Mouse (Mus musculus) natural killer cell, adult 2 months (primary cell): ENCODE results near the gene Tgfb1.

Experiments
- DNase-seq, 2 experiments: peaks; one replicate each; pipeline ENCODE4 v3.0.0; 2022; ENCODE audit warnings: low spot score in 2 of 2

Tgfb1 gene

DNA sequence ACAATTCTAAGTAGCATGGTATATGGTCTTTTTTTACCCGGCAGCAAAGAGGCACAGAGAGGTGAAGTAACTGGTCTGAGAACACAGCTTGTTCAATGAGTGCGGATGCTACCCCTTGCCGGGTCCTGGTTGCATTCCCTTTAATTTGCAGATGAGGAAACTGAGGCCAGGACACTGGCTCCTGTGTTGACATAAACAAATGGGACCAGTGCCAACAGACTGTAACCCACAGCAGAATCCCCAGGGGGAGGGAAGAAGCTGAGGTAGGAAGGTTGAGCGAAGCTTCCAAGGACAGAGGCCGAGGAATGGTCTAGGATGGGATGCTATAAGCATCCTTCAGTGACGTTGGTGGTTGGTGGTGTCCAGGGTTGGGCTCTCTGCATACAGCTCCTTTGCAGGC is 11.4 kb upstream of the Tgfb1 start:
- no peak for DNase-seq

DNA sequence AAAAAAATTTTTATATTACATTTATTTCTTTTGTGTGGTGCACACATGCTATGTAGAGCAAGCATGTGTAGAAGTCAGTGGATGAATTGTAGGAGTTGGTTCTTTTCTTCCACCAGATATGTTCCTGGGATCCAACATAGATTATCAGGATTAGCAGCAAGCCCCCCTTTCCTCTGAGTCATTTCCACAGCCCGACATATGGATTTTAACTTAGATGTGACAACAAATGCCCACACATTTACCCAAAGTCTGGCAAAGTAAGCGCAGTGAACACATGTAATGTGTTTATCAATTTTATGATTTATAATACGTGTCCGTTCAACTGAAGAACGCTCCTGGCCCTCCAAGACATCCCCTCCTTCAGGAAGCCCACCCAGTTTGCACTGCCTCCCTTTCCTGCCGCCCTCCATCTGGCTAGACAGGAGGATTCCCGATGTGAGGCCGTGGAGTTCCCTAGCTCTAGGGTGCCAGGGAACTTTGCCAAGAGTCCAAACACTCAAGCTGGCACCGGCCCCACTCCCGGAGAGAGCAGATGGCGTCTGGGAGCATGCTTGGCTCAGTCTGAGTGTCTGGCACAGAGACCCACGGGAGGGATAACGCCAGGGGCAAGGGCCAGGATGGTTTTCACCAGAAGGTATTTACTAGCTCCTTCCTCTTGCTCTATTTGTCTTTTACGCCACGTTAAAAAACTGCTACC is 10.6 kb upstream of the Tgfb1 start:
- DNase-seq, result no peak

DNA sequence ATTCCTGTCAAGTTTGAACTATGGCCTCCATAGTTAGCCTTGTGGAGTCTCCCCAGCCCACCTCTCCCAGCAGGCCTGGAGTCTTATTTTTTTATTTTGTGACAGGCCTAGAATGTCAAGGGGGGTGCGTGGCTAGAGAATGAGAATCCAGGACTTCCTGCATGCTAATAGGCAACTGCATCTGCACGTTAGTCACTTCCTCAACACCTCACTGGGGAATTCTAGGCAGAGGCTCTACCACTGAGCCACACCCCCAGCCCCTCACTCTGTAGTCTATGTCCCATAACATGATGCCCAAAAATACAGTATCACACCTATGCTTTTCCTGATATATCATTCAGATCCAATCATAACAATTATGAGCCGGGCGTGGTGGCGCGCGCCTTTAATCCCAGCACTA is 9.8 kb upstream of the Tgfb1 start:
- DNase-seq, result no peak

DNA sequence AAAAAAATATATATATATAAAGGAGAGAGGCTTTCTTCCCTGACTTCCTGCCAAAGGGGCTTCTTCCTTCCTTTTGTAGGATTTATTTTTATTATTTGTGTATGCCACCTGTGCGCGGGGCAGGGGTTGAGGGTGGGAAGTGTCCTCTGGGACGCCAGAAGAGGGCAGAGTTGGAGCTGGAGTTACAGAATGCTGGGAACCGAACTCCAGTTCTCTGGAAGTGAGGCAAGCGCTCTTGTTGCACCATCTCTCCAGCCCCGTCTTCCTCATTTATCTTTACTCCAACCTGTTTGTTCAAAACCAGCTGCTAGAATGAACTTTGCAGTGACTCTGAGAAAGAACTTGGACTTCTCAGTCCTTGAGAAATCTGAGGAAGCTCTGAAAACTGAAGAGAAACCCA is 6.8 kb upstream of the Tgfb1 start:
- DNase-seq, result no peak

DNA sequence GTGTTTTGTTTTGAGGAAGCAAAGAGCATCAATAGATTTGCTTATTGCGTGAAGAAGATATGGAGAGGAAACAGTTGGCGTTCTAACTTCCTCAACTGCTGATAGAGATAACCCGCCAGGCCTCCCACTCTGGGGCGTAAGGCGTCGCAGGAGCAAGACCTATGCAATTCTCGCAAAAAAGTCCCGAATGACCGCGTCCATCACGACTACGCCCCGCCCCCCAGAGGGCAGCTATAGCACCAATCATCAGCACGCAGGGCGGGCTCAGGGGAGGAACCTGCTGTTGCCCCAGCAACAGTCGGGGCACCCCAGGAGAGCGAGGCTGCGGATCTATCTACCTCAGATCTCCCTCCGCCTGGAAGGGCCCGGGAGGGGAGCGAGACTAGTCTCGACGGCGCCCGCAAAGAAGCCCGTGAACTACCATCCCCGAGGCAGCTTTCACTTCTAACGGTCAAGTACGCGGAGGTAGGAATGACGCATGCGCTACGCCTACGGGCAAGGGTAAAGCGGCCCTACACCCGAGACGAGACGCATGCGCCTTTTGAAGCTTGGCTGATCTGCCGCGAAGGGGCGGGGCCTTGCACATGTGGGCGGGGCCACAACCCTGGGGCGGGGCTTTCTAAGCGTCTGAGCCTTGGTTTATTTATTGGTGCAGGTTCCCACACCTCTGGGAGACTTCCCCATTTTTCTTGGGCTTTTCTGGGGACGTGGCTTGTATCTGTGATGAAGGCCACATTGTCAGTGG is 6.1 kb upstream of the Tgfb1 start, which contains the start of gene B9d2:
Gene B9d2 (plus strand): TSS at position 267 of the 745 bp plus-strand sequence.
- peak; percentile 98 to 99 for DNase-seq

DNA sequence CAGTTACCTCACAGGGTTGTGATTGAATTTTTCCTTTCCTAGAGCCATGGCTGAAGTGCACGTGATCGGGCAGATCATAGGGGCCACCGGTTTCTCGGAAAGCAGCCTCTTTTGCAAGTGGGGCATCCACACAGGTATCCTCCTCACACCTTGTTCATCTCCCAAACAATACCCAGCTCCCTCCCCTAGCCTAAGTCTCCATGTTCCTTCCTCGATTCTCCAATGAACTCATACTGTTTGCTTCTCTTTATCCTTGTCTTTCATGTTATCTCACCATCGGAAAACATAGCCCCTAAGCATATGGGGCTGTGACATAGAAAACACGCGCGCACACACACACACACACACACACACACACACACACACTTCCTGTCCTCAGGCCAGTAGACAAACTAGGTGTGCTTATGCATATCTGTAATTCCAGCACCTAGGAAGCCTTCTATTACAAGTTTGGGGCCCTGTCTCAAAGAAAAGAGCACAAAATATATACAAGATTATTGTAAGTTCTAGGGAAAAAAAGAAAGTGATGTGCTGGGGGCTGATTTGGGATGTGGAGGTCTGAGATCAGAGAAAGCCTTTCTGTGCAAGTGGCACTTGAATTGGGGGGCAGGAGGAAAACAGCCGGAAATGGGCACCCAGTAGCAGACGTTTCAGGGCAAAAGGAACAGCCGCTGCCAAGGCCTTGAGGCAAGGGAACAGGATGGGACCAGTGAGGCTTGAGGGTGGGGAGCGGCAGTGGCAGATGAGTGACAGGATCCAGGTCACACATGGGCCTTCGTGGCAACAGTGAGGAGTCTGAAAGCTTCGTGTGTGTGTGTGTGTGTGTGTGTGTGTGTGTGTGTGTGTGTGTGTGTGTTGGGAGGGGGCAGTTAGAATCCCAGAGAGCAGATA is 5.2 kb upstream of the Tgfb1 start:
- DNase-seq, result peak; percentile 34 to 44

DNA sequence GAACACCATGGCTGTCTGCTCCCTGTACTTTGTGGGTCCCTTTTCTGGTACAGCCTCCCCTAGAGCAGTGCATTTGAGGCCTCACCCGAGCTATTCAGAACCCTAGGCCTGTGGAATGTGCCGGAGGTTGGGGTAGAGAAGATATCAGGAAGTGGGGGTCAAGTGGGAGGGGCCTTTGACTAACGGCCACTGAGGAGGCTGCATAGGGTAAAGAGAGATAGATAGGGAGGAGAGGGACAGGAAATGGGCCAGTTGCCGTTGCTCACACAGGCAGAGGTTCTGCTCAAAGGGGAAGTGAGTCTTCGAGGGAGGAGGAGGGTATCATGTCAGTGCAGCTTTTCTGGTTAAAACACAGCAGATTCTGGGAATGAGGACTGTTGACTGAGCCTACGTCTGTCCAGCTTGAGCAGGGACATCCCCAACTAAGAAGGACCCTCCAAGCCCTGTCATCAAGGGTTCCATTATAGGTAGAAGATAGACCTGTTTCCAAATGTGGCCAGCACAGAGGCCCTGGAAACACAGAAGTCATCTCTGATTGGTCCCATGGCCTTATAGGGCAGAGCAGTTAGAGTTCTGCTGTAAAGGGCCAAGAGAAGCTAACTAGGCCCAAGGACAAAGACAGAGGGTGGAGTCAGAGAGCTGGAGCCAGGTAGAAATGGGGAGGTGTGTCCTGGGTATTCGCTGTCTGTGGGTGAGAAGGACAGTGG is 3.2 kb upstream of the Tgfb1 start:
- DNase-seq, result peak; percentile 72 to 74

DNA sequence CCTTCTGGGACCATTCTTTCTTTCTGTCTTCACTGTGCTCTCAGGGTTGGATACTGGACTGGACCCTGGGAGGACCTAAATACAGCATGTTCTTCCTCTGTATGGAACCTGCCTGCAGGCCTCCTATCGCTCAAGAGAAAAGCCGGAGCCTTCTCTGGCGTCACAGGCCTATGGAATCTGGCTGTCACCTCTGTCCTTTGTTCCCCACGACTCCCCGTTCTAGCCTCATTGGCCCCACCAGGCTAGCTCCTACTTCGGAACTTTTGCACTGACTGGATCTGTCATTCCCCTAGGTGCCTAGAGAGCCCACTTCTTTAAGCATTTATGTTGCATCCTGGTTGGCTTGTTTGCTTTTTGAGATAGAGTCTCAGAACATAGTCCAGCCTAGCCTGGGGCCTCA is 2.1 kb upstream of the Tgfb1 start:
- DNase-seq, result no peak

DNA sequence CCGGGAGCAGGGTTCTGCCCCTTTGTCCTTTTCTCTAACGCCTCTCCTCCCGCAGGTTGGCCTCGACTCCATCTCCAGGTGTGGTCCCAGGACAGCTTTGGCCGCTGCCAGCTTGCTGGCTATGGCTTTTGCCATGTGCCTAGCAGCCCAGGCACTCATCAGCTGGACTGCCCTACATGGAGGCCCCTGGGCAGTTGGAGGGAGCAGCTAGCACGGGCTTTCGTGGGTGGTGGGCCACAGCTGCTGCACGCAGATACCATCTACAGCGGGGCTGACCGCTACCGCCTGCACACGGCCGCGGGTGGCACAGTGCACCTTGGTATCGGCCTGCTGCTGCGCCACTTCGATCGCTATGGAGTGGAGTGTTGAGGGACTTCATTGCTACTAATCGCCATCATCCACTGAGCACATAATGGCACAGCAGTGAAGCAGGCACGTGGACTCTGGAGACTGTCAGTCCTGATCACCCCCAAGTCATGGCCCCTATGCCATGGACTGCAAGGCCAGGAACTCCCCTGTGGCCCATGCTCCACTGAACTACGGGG is 804 bp upstream of the Tgfb1 start:
- no peak for DNase-seq

DNA sequence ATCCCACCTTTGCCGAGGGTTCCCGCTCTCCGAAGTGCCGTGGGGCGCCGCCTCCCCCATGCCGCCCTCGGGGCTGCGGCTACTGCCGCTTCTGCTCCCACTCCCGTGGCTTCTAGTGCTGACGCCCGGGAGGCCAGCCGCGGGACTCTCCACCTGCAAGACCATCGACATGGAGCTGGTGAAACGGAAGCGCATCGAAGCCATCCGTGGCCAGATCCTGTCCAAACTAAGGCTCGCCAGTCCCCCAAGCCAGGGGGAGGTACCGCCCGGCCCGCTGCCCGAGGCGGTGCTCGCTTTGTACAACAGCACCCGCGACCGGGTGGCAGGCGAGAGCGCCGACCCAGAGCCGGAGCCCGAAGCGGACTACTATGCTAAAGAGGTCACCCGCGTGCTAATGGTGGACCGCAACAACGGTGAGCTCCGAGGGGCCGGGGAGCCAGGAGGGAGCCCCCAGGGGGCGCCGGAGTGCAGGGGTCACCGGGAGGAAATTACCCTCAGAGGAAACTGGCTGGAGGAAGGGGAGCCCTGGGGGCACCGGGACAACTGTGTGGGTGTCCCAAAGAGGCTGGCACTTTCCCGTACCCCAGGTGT is 1.1 kb downstream of the Tgfb1 start:
- peak; percentile 63 to 71 for DNase-seq

DNA sequence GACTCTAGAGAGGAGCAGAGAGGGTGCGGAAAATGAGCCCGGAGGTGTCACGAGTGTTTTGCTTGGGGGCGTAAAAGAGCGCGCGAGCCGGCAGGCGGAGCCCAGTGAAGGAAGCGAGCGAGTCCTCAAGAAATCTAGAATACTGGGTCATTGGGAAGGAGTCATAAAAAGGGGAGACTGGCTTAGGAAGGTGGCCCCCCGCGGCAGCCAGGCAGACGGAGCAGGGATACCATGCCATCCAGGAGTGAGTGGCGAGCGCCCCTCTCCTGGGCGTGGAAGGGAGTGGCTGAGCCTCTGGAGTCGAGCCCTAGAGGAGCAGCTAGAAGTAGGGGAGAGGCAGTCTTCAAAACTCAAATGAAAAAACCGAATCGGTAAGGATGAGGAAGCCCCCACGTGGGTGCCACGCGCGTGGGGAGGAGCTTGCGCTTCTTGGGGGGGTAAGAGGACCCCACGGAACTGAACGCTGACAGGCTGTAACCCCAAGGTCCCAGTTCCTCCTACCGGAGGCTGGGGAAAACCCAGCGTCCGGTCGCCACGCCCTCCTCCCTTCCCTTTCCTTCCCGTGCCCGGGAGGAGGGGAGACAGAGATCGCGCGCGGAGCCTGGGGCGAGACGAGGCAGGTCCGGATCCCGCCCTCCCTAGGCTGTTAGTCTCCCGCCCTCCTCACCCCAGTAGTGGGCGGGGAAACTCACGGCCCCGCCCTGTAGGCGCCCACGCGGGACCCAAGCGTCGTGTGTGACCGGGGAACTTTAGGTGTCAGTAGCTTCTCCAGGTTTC is 2.2 kb downstream of the Tgfb1 start:
- peak; percentile 80 to 86 for DNase-seq

DNA sequence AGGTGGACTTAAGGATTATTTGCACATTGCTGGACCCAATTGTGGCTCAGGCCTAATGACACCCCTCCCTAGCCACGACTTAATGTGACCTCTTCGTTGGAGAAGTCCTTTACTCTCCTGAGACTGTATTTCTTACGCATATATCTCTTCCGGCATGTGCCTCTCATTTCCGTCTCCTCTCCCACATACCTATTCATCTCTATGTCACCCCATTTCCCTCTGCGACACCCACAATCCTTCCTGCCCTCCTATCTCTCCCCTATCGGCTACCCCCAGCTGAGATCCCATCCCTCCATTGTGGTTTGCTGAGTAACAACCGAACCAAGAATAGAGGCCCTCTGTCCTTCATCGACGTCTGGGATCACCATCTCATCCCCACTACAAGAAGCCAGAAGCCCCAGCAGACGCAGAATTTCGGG is 2.8 kb downstream of the Tgfb1 start:
- no peak for DNase-seq

DNA sequence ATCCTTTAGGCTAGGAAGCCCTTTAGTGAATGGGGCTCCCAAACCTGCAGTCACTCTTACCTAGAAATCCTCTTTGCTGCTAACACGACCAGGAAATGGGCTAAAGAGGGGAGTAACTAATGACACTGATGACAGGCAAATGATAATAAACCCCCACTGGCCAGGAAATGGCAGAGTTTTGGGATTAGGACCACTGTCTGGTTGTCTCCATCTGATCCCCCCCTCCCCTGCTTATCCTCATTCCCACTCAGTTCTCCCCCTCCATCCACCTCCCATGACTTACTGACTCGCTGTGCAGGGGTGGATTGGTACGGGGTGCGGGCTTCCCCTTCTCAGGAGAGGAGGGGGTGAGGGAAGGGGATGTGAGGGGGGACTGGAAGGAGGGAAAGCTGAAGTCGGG is 3.2 kb downstream of the Tgfb1 start:
- DNase-seq, result no peak

DNA sequence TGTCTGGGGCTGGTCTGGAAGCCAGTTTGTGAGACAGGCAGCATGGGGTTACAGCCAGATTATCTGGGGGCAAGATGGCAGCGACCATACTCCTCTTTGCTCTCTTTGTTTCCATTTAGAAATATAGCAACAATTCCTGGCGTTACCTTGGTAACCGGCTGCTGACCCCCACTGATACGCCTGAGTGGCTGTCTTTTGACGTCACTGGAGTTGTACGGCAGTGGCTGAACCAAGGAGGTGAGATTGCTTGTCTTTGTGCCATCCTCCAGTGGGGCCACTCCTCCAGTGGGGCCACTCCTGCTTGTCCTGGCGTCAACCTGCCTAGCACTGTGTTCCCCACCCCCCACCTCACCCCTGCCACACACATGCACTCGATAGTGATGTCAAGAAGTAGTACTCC is 7.3 kb downstream of the Tgfb1 start:
- no peak for DNase-seq

DNA sequence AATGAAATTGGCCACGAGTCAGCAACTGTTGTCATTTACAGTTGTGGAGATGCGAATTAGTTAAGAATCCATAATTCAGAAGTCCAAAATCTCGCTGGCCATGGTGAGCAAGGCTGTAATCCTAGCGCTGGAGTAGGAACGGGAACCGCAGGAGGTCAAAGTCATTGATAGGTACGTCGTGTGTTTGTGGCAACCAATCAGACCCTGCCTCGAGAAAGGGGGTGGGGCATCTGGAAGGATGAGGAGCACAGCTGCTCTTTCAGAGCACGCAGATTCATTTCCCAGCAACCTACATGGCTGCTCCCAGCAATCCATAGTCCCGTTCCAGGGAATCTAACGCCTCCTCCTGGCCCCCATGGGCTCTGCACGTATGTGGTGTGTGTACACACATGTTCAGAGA is 13.0 kb downstream of the Tgfb1 start:
- DNase-seq, result no peak

DNA sequence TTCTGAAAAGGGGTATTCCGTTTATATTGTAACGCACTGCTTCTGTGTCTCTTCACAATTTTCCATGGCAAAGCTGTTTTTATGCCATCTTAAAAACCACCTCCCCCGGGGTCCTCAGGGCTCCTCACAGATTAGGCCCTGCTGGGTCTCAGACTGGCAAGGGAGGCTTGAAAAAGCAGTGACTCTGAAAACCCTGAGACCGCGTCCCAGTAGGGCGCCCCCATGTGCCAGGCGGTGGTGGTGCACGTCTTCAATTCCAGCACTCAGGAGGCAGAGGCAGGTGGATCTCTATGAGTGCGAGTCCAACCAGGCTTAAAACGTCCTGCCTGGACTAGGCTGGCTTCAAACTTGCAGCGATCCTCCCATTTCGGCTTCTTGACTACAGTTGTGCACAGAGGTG is 13.9 kb downstream of the Tgfb1 start:
- DNase-seq, result peak; percentile 35 to 51

DNA sequence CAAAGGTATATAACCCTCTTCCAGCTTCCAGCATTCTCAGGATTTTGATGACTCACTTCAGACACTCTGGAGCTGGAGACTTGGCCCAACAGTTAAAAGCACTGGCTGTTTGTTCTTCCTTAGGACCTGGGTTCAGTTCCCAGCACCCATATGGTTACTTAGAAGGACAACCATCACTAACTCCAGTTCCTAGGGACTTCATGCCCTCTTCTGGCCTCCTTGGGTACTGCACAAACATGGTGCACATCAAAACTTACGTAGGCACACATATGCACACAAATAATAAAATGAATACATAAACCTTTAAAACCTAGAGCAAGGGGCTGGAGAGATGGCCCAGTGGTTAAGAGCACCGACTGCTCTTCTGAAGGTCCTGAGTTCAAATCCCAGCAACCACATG is 15.5 kb downstream of the Tgfb1 start:
- peak in 1 of 2 experiments; percentile 49 for DNase-seq

DNA sequence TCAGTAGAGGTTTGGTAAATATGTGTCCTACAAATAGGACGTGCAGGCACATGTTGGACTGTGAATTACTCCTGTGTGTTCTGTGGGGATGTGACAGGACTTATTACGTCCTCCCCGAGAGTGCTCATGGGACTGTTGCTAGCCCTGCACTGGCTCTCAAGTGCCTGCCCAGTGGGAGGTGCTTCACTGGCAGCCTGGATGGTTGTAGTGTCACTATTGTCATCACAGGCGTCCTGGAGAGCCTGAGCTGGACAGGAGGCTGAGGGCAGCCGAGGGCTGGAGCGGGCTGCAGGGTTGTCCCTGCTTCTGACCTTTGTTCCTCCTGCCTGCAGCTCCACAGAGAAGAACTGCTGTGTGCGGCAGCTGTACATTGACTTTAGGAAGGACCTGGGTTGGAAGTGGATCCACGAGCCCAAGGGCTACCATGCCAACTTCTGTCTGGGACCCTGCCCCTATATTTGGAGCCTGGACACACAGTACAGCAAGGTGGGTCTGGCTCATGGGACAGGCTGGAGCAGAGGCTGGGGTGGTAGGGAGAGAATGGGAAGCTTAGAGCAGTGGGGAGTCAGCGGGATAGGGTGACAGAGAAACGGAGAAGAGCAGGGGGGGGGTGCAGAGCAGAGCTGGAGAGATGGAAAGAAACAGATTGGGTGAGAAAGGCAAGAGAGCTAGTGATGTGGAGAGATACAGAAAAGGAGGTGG is 17.1 kb downstream of the Tgfb1 start:
- DNase-seq, result no peak

DNA sequence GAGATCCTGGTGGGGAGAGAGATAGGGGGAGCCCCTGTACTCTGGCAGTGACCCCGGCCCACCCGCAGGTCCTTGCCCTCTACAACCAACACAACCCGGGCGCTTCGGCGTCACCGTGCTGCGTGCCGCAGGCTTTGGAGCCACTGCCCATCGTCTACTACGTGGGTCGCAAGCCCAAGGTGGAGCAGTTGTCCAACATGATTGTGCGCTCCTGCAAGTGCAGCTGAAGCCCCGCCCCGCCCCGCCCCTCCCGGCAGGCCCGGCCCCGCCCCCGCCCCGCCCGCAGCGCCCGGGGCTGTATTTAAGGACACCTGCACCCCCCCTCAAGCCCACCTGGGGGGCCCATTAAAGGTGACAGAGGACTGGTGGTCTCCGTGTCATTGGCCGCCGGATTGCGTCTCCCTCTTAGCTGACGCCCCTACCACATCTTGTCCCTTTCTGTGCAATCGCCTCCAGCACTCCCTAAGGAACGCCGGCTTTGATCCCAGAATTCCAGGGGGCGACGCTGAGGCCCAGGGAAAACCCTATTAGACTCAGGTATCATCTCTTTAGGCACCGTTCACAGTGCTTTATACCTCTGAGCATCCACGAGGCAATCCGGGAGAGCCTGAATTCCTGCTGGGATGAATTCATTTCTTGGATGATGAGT is 18.0 kb downstream of the Tgfb1 start:
- DNase-seq, result no peak
